In genomic region chr19:41483445-41484040, GRCm38 (mm10) we compare ENCODE assay signal across 8 mouse cellular contexts. TPM values are rescaled to one million over a fixed set of nuclear protein-coding genes. Genes with fewer than 3 reads are reported as not detected.
DNase-seq lines count a peak whose midpoint lies in the region; ATAC-seq and TF ChIP-seq lines count a peak whose summit lies in the region.

No protein-coding gene starts in this region.

- no peaks in the 10 kb centered on the region for H3K36me3 ChIP-seq in embryonic facial prominence, embryonic 15.5 days
- H3K36me3 ChIP-seq in hindbrain, embryonic 11.5 days (ENCODE audit: control insufficient read depth, insufficient read depth, low read length): no peaks in the 10 kb centered on the region
- H3K36me3 ChIP-seq in liver, embryonic 14.5 days (replicated peaks; ENCODE audit: control insufficient read depth, insufficient read depth, low read depth): no peaks in the 10 kb centered on the region

- TF ChIP-seq CTCF in Patski (IDR thresholded peaks at IDR 0.05): no peak
- no peak for TF ChIP-seq CTCF in liver, embryonic 14.5 days (IDR thresholded peaks at IDR 0.05; ENCODE audit: low read depth)
- TF ChIP-seq CTCF in olfactory bulb, adult 2 months (IDR thresholded peaks at IDR 0.05; ENCODE audit: insufficient read depth, low read depth, low read length): no peak

- H3K27me3 ChIP-seq in Patski: no peaks in the 10 kb centered on the region
- H3K27me3 ChIP-seq in embryonic facial prominence, embryonic 15.5 days: no peaks in the 10 kb centered on the region
- no peaks in the 10 kb centered on the region for H3K27me3 ChIP-seq in hindbrain, embryonic 11.5 days (ENCODE audit: control insufficient read depth, insufficient read depth, low read length)
- no peaks in the 10 kb centered on the region for H3K27me3 ChIP-seq in liver, embryonic 14.5 days (ENCODE audit: control insufficient read depth, insufficient read depth, low read length)

- CTCF ChIA-PET in Patski (lab: Charles Lee): no interaction called here

- in situ Hi-C loops in Patski (cut with MboI; ENCODE audit: low pct_unique_long_range_greater_than_20kb): loop anchor here (5.0 kb wide), 1 partner anchor 166 kb away; no protein-coding TSS in a partner anchor

- peak overlapping the region; percentile 99 for H3K27ac ChIP-seq in embryonic facial prominence, embryonic 15.5 days (replicated peaks)
- H3K27ac ChIP-seq in hindbrain, embryonic 11.5 days (ENCODE audit: low read depth, low read length): peak overlapping the region; percentile 99
- peak overlapping the region; percentile 95 for H3K27ac ChIP-seq in liver, embryonic 14.5 days
- H3K27ac ChIP-seq in olfactory bulb, adult 2 months (ENCODE audit: insufficient read depth, low read depth, low read length): no peak overlapping the region

- peak; percentile 21 for DNase-seq in layer of hippocampus, adult 11-12 months (ENCODE audit: low spot score)
- no peak for DNase-seq in layer of hippocampus, adult 9-11 months
- DNase-seq in Patski (ENCODE audit: low read depth, low spot score): no peak
- peak; percentile 68 for DNase-seq in hindbrain, embryonic 11.5 days (ENCODE audit: low spot score)
- DNase-seq in liver, embryonic 14.5 days (ENCODE audit: low read depth in 3 of 3, low spot score in 3 of 3): no peak
- no peak for DNase-seq in thymus, postnatal 25 days

- WGBS in embryonic facial prominence, embryonic 15.5 days: under 1% methylated on average over 29 of the region's 30 CpGs
- WGBS in hindbrain, embryonic 11.5 days: under 1% methylated on average over 29 of the region's 30 CpGs
- under 1% methylated on average over 28 of the region's 30 CpGs for WGBS in liver, embryonic 14.5 days (ENCODE audit: insufficient replicate concordance)
- 1% methylated on average over 29 of the region's 30 CpGs for WGBS in olfactory bulb, adult 2 months

- TF ChIP-seq POLR2A in olfactory bulb, adult 2 months (IDR thresholded peaks at IDR 0.05; ENCODE audit: insufficient read depth, low read depth, low read length): no peak

- no peak for TF ChIP-seq EP300 in liver, embryonic 14.5 days (IDR thresholded peaks at IDR 0.05; ENCODE audit: low read depth)

- H3K4me3 ChIP-seq in embryonic facial prominence, embryonic 15.5 days (replicated peaks): peak overlapping the region; percentile 91
- H3K4me3 ChIP-seq in hindbrain, embryonic 11.5 days (ENCODE audit: low read depth, low read length): peak overlapping the region; percentile 68
- H3K4me3 ChIP-seq in liver, embryonic 14.5 days (ENCODE audit: insufficient read depth in 1 of 2, low read depth in 2 of 2, low read length in 2 of 2): peak overlapping the region; percentile 90 to 100
- peak overlapping the region; percentile 100 for H3K4me3 ChIP-seq in olfactory bulb, adult 2 months (ENCODE audit: insufficient read depth, low read depth, low read length)

- peak; percentile 8 for ATAC-seq in Patski
- peak; percentile 8 for ATAC-seq in embryonic facial prominence, embryonic 15.5 days (ENCODE audit: insufficient number of reproducible peaks, low FRiP score, low TSS enrichment, low read depth)
- ATAC-seq in hindbrain, embryonic 11.5 days (ENCODE audit: low FRiP score): peak; percentile 60
- ATAC-seq in liver, embryonic 14.5 days (ENCODE audit: insufficient read depth): no peak

- H3K9ac ChIP-seq in embryonic facial prominence, embryonic 15.5 days: peak overlapping the region; percentile 74
- peak overlapping the region; percentile 92 for H3K9ac ChIP-seq in hindbrain, embryonic 11.5 days (ENCODE audit: low read depth, low read length)
- peak overlapping the region; percentile 95 for H3K9ac ChIP-seq in liver, embryonic 14.5 days (replicated peaks)

- peaks cover 10% of the 10 kb centered on the region; the same call in 1 of the 2 replicates for H3K4me1 ChIP-seq in embryonic facial prominence, embryonic 15.5 days
- H3K4me1 ChIP-seq in hindbrain, embryonic 11.5 days (replicated peaks; ENCODE audit: control insufficient read depth, insufficient read depth, low read length): no peaks in the 10 kb centered on the region; the same call in 1 of the 2 replicates
- peaks cover 9 to 11% of the 10 kb centered on the region in 2 experiments for H3K4me1 ChIP-seq in liver, embryonic 14.5 days (replicated peaks; ENCODE audit: control insufficient read depth in 2 of 2, insufficient read depth in 2 of 2, low read length in 1 of 2)
- H3K4me1 ChIP-seq in olfactory bulb, adult 2 months (ENCODE audit: control insufficient read depth, insufficient read depth, low read length): no peaks in the 10 kb centered on the region

- no peaks in the 10 kb centered on the region for H3K9me3 ChIP-seq in embryonic facial prominence, embryonic 15.5 days (replicated peaks)
- H3K9me3 ChIP-seq in hindbrain, embryonic 11.5 days (ENCODE audit: control insufficient read depth, low read length): no peaks in the 10 kb centered on the region
- no peaks in the 10 kb centered on the region for H3K9me3 ChIP-seq in liver, embryonic 14.5 days (ENCODE audit: control insufficient read depth, low read length)

- POLR2A ChIA-PET in Patski (lab: Charles Lee): interaction anchor here (0.5 to 0.9 kb wide), 2 partner anchors 10 kb away, joined by 3 read pairs; no protein-coding TSS in a partner anchor

- H3K4me2 ChIP-seq in embryonic facial prominence, embryonic 15.5 days (replicated peaks): peak overlapping the region; percentile 81
- H3K4me2 ChIP-seq in hindbrain, embryonic 11.5 days (replicated peaks; ENCODE audit: low read depth, low read length): peak overlapping the region; percentile 73
- peak overlapping the region; percentile 98 for H3K4me2 ChIP-seq in liver, embryonic 14.5 days (ENCODE audit: low read depth)

RNA-seq across cellular contexts. Expression of gene Lcor, which starts 1.1 kb away (rescaled TPM):
- polyA plus RNA-seq in Patski (2021): 6.2 TPM
- 9.6 and 10.0 TPM in 2 replicates for polyA plus RNA-seq in embryonic facial prominence, embryonic 15.5 days (2015; fragmentation: Nextera tagmentation; extraction: Ambion mirVana)
- polyA plus RNA-seq in hindbrain, embryonic 11.5 days (2014; fragmentation: Nextera tagmentation; extraction: Ambion mirVana): 33.2 and 37.0 TPM in 2 replicates
- polyA plus RNA-seq in liver, embryonic 14.5 days (2012; rRNA removed): 0.90 and 1.1 TPM in 2 replicates
- polyA plus RNA-seq in liver, embryonic 14.5 days (2014; fragmentation: Nextera tagmentation; extraction: Ambion mirVana): 5.2 and 5.6 TPM in 2 replicates
- polyA plus RNA-seq in olfactory bulb, adult 2 months (2012; ENCODE audit: insufficient read depth, insufficient read length, low replicate concordance, missing spikeins): not detected in 2 replicates

Comparison
In these comparisons a context has a peak if more than half of its experiments do, and no peak if none do; other contexts are left out.
1. DNase-seq: peak in layer of hippocampus, adult 11-12 months (single experiment) and hindbrain, embryonic 11.5 days (single experiment); none in layer of hippocampus, adult 9-11 months (single experiment), Patski (single experiment), liver, embryonic 14.5 days (0 of 3) and thymus, postnatal 25 days (single experiment).
2. Peak in every context shown above with its lines, with median percentiles within 50 percentile points of each other: H3K4me2 ChIP-seq, H3K4me3 ChIP-seq and H3K9ac ChIP-seq.